Mouse (Mus musculus): ENCODE measurements around the gene Hpse.

The Hpse gene

GRCm38 (mm10) chr5:100642316-100642715, 77.2 kb downstream of the Hpse start:
- peak; percentile 43 for DNase-seq (ENCODE audit: low spot score)

DNA sequence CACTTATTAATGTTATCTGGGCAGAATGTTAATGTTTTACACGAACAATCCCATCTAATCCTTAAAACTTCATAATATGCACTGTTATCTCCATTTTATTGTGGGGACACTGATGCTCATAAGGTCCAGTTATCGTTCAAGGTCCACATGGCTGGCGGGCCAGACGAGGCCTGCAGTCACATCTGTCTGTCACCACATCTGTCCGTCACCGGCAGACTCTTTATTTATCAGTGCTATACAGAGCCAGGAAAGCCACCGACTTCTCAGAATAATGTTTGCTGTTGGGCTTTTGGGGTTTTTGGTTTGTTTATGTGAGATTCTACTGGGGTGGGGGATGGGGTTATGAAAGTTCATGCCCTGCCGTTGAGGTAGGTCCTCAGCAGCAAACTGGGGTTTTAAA, 81.0 kb downstream of the Hpse start:
- no peak for DNase-seq (ENCODE audit: low spot score)

GRCm38 (mm10) chr5:100636794-100637544, 82.5 kb downstream of the Hpse start:
- no peak for DNase-seq (ENCODE audit: low spot score)

GRCm38 (mm10) chr5:100635908-100636307, 83.6 kb downstream of the Hpse start:
- DNase-seq (ENCODE audit: low spot score), result no peak

GRCm38 (mm10) chr5:100634885-100635478, 84.5 kb downstream of the Hpse start:
- DNase-seq (ENCODE audit: low spot score), result no peak

GRCm38 (mm10) chr5:100632540-100633129, 86.9 kb downstream of the Hpse start:
- DNase-seq (ENCODE audit: low spot score), result no peak
